Mouse (Mus musculus) gastrocnemius, adult 2 months (tissue): ENCODE measurements around the gene Nsd1. TPM values are rescaled to one million over a fixed set of nuclear protein-coding genes. Genes with fewer than 3 reads are reported as not detected.
A peak's percentile ranks its signal among the peaks of the same experiment; 100 is the strongest.

Experiments
- DNase-seq: peaks from one replicate; pipeline ENCODE4 v3.0.0; 2022
- H3K27ac ChIP-seq: fragments of 200-600 bp; 2 replicates; pipeline ENCODE4 v1.8.1; 2022; ENCODE audit warnings: mild to moderate bottlenecking
- H3K4me3 ChIP-seq: fragments of 200-600 bp; 2 replicates; pipeline ENCODE4 v1.8.1; 2022; ENCODE audit warnings: mild to moderate bottlenecking, moderate library complexity
- CTCF ChIP-seq: fragments of 200-600 bp; IDR thresholded peaks from 2 replicates; pipeline ENCODE4 v1.8.1; 2022; ENCODE audit warnings: antibody characterized with exemption, mild to moderate bottlenecking, moderate library complexity
- intact Hi-C: fragments of 180-260 bp; cut with DNase I; formaldehyde crosslinking; loops from one replicate; pipeline ENCODE4 v1.15.1; 2025
- total RNA-seq, 2 experiments: library from RNA; stranded (reverse); gene quantifications; 2 replicates each; pipeline ENCODE4 v1.2.3; 2021

Nsd1 gene
- total RNA-seq, 2 experiments from 2014 or later = 49.5 to 56.7 TPM

- no peak for TF ChIP-seq CTCF
- no peak for DNase-seq
- intact Hi-C loops = no loop called here
- Histone ChIP-seq H3K4me3 (no peak overlapping the region), H3K27ac (no peak overlapping the region)
Measured at GRCm38 (mm10) chr13:55203740-55204139, 5.8 kb upstream of the Nsd1 start.

GRCm38 (mm10) chr13:55204667-55205389, 4.8 kb upstream of the Nsd1 start:
- Histone ChIP-seq H3K4me3 (no peak overlapping the region), H3K27ac (no peak overlapping the region)
- DNase-seq = no peak
- intact Hi-C loops = no loop called here
- no peak for TF ChIP-seq CTCF

GRCm38 (mm10) chr13:55205448-55206205, 4.0 kb upstream of the Nsd1 start:
- intact Hi-C loops = no loop called here
- Histone ChIP-seq H3K4me3 (no peak overlapping the region), H3K27ac (no peak overlapping the region)
- no peak for TF ChIP-seq CTCF
- DNase-seq = no peak

GRCm38 (mm10) chr13:55208837-55209648, 539 bp upstream of the Nsd1 start:
- intact Hi-C loops = no loop called here
- TF ChIP-seq CTCF = peak; percentile 34
- H3K27ac ChIP-seq = peak overlapping the region; percentile 92
- peak; percentile 33 for DNase-seq
- H3K4me3 ChIP-seq = peak overlapping the region; percentile 94; the same call in 1 of the 2 replicates

GRCm38 (mm10) chr13:55210193-55210970, 800 bp downstream of the Nsd1 start:
- intact Hi-C loops = loop anchor here (2.0 kb wide), 1 partner anchor 20 kb away; no protein-coding TSS in a partner anchor
- peak; percentile 69 for DNase-seq
- peak overlapping the region; percentile 92 for H3K27ac ChIP-seq
- no peak for TF ChIP-seq CTCF
- peak overlapping the region; percentile 94 for H3K4me3 ChIP-seq

- intact Hi-C loops = loop anchor here (2.0 kb wide), 1 partner anchor 20 kb away; no protein-coding TSS in a partner anchor
- no peak for DNase-seq
- peak overlapping the region; percentile 92 for H3K27ac ChIP-seq
- H3K4me3 ChIP-seq = peak overlapping the region; percentile 94
- TF ChIP-seq CTCF = no peak
Measured at GRCm38 (mm10) chr13:55210971-55211220, 1.3 kb downstream of the Nsd1 start.

- peak overlapping the region; percentile 94 for H3K4me3 ChIP-seq
- no peak for TF ChIP-seq CTCF
- peak overlapping the region; percentile 92 for H3K27ac ChIP-seq
- DNase-seq = peak; percentile 94
- intact Hi-C loops = loop anchor here (2.0 kb wide), 2 partner anchors 21 to 29 kb away; no protein-coding TSS in a partner anchor
Measured at GRCm38 (mm10) chr13:55211221-55212010, 1.8 kb downstream of the Nsd1 start.

GRCm38 (mm10) chr13:55212011-55212360, 2.4 kb downstream of the Nsd1 start:
- TF ChIP-seq CTCF = no peak
- Histone ChIP-seq H3K4me3 (peak overlapping the region; percentile 94), H3K27ac (peak overlapping the region; percentile 92)
- peak; percentile 70 for DNase-seq
- intact Hi-C loops = loop anchor here (2.0 kb wide), 1 partner anchor 29 kb away; no protein-coding TSS in a partner anchor

GRCm38 (mm10) chr13:55212361-55213137, 3.0 kb downstream of the Nsd1 start:
- peak; percentile 70 for DNase-seq
- intact Hi-C loops = loop anchor here (2.0 kb wide), 1 partner anchor 30 kb away; no protein-coding TSS in a partner anchor
- peak; percentile 9; the same call in 1 of the 2 replicates for TF ChIP-seq CTCF
- Histone ChIP-seq H3K27ac (peak overlapping the region; percentile 92), H3K4me3 (peak overlapping the region; percentile 94)

GRCm38 (mm10) chr13:55213138-55213806, 3.7 kb downstream of the Nsd1 start:
- intact Hi-C loops = loop anchor here (2.0 kb wide), 1 partner anchor 30 kb away; no protein-coding TSS in a partner anchor
- TF ChIP-seq CTCF = no peak
- peak overlapping the region; percentile 92 for H3K27ac ChIP-seq

More at GRCm38 (mm10) chr13:55213138-55213806, 3.7 kb downstream of the Nsd1 start:
- H3K4me3 ChIP-seq = peak overlapping the region; percentile 94
- DNase-seq = no peak
